Mouse (Mus musculus) kidney, adult 9 months (tissue): Measurements from ENCODE around the gene Akr1cl.
A peak's percentile ranks its signal among the peaks of the same experiment; 100 is the strongest.
"Not testable (repeated sequence)": the region's sequence is repeated elsewhere in the genome, so short reads cannot be mapped to it uniquely, and the experiment has no call there.

Source experiments
- DNase-seq: peaks from one replicate; pipeline ENCODE4 v3.0.0; 2022

Akr1cl gene

DNA sequence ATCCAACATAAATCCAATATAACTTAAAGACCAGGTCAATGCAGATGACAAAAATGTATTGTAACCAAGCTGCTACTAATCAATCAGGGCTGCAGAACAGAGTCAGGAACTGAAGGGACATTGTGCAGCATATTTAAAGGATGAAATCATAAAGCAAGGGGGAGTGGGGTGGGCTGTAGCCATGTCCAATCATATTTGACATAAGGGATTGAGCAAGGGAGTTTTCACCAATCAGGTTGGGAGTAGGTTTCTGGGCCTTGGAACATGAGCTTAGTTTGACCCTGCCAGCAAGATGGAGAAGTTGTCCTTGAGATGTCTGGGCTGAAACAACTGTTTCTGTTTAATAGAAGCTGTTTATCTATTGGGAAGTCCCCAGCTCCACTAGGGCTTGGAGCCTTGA is at the start of gene Akr1cl:
Gene Akr1cl (minus strand): TSS at position 119 of the 400 bp plus-strand sequence.
- DNase-seq, result no peak

DNA sequence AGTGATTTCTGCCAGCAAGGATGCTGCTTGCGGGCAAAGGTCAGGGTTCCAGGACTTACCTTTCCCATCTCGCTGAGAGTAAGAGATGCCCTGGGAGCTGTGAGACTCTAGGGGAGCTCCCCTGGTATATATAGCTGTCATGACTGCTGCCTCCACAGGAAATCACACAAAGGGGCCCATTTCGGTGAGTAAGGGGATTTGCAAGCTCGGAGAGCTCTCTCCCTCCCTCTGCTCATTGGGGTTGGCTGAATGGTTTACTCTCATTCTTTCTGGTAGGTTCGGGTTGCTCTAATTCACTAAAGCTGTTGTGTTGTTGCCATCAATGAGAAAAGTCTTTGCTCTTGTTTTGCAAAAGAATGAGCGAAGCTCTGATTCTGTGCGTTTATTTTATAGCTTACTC is 49.6 kb upstream of the Akr1cl start, which contains the start of gene Crygb:
Gene Crygb (minus strand): TSS at position 101 of the 400 bp plus-strand sequence.
- DNase-seq, result no peak

DNA sequence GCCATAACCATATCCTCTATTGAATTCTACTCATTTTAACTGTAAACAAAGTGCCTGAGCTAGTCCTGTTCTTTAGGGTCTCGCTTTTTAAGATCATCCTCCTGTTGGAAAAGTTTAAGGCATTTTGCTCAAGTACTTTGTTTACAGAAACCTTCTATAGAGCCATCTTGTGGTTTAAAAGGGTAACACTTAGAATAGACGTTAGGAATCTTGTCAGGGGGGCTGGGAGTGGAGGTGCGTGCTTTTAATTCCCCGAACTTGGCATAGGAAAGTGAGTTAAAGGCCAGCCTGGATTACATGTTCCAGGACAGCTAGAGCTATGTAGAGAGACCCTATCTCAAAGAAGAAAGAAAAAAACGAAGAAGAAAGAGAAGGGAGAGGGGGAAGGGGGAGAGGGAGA is 43.0 kb upstream of the Akr1cl start:
- peak; percentile 3 for DNase-seq

DNA sequence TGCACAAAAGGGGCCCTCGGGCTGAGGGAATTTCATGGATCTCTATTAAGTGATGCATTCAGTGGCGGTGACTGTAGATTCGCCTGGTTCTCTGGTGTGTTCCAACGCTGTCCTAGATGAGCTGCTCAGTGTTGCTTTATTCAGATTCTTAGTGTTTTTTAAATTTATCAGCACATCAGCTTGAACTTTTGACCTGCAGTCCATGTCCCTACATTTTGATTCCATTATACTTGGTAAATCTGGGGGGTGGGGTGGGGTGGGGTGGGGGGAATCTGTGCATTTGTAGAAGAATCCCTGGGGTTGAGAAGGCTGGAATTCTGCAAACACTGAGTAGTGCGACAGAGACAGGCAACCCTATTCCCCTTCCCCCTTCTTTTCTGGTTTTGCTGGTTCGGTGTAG is 41.0 kb upstream of the Akr1cl start, which contains the start of gene Crygc:
Gene Crygc (minus strand): TSS at position 101 of the 400 bp plus-strand sequence.
- DNase-seq, result no peak

DNA sequence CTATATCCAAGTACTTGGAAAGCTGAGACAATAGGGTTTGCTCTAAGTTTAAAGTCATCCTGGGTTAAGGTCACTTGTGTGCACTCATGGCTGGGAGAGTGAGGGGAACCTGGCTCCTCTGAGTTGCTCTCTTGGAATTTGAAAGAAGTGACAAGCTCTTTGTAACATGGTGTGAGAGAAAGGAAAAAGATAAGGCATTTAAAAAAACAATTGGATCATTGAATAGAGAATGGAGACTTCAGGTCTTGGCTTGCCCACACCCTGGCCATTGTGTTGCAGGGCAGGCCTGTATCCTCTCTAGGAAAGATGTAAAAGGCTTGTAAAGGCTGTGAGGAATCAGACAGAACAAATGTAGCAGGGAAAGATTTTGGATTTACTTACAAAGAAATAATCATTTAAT is 35.3 kb upstream of the Akr1cl start:
- no peak for DNase-seq

DNA sequence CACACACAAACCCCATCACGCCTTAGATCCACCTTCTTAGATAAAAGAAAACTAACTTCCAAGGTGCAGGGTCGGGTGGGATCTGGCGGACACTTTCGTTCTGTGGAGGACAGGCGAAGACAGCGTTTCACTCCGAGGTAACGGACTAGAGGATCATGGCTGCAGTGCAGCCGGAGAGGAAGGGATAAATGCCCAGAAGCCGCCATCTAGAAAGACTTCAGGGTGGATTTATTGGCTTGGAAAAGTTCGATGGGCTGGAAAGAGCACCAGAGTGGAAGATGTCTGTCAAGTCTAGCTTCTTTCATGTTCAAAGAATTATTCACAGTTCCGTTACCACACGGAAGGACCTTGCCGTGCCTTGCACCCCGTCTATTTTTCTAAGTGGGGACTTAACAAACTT is 31.6 kb upstream of the Akr1cl start:
- no peak for DNase-seq

DNA sequence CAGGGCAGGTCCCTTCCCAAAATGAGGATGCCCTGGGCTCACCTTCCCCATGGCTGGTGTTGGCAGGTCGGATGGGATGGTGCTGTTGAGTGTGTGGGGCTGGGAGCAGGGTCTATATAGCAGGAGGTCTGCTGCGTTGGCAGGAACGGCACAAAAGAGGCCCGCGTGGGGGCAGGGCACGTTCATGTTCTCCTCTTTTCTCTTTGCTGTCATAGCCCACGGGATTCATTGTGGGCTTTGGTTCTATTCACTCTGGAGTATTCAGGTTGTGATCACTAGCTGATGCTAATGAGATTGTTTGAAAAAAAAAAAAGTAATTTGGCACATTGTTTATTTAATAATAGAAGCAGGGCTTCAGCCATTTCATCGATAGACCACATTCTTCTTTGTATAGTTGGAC is 30.8 kb upstream of the Akr1cl start, which contains the start of gene Crygd:
Gene Crygd (minus strand): TSS at position 101 of the 400 bp plus-strand sequence.
- no peak for DNase-seq

DNA sequence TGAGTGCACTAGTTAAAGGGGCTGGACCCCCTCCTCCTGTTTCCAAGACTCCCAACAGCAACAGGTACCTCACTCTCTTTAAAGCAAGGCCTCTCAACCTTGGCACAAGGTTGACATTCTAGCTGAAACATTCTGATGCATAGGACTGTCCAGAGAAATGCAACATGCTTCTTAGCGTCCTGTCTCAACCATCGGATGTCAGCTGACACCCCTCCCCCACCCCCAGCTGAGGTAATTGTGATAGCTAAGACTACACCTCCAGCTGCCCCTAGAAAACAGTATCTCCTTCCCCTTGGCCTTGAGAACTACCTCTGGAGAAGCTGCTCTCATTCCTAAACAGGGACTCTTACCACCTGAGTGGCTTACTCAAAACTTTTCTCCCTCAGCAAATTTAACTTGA is 19.6 kb upstream of the Akr1cl start:
- DNase-seq, result no peak

DNA sequence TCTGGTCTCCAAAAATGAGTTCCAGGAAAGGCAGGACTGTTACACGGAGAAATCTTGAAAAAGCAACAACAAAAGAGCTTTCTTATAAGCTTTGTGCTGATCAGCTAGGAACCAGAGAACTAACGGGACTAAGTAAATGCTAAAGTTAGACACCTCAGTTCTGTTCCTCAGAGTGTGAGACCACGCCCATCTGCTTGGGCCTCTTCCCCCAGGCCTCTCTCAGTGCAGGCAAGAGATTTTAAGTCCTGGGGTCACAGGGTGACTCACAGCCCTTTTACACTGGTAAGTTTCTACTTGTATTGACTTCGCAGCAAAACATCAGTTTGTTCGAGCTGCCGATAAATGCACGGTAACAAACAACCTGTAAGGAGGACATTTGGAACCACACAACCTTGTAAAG is 19.1 kb upstream of the Akr1cl start:
- no peak for DNase-seq

DNA sequence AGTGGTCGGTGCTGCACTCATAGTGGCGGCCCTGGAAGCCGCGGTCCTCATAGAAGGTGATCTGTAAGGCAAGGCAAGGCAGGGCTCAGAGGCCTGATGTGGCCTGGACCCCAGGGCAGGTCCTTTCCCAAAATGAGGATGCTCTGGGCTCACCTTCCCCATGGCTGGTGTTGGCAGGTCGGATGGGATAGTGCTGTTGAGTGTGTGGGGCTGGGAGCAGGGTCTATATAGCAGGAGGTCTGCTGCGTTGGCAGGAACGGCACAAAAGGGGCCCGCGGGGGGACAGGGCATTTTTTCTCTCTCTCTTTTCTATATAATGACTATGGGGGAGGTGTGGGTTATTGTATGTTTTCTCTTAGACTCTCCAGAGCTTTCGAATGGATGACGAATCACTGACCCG is 18.4 kb upstream of the Akr1cl start, which contains the start of gene Cryge:
Gene Cryge (minus strand): TSS at position 198 of the 400 bp plus-strand sequence.
- DNase-seq, result not testable (repeated sequence)

DNA sequence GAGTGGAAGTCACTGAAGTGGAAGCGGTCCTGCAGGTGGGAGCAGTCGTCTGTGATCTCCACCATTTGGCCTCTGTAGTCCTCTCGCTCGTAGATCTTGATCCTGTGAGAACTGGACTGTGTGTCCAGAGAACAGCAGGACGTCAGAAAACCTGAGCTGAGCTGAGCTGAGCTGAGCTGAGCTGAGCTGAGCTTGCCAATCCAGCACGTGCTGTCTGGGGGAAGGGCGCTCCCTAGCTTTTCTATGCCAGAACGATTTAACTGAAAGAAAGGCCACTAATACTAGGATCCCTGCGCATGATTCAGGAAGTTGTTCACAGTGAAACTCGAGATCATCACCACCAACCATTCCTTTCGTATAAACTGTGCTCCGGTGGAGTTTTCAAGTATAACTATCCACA is 16.2 kb upstream of the Akr1cl start:
- peak; percentile 60 for DNase-seq

DNA sequence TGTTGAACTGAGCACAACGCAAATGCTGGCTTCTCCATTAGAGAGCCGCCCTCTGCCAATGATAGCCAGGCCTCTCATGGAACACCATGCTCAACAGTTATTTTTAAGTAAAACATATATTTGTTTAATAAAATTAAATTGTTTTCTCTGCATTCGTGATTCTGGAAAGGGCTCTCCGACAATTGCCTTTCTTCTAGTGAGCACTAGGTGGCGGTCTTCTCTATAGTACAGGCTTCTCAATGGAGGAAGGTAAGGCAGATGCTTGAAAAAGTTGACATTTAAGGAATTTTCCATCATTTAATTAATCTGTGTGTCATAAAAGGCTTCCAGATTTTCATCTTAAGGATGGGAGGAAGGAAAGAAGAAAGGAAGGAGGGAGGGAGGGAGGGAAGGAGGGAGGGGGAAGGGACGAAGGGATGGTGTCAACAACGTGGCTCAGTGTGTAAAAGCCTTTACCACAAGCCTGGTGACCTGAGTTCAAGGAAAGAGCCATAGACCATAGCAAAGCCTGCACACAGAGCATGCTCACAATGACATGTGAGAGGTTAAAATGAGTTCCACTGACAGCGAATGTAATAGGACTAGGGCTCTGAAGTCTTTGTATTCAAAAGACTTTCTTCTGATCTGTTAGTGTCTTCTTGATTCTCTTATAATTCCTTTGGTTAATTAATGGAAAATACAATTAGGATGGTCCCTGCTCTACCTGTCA is 14.0 kb upstream of the Akr1cl start:
- DNase-seq, result peak; percentile 41

DNA sequence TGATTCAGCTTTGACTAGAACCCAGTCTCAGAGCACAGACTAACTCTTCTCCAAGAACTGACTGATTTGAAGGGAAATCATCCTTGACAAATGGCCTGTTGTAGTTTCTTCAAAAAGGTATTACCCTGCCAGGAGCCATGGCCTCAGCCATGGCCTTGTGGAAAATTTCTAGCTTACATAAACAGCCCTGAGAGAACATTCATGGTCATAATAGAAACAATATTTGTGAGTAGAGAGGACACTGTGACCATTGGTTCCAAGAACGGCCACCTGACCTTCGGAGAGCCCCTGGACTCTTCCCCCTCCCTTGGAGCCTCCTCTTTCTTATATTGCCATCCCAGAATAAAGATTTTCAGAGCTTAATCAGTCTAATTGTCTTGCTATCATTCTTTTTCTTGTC is 10.9 kb upstream of the Akr1cl start:
- DNase-seq, result no peak

DNA sequence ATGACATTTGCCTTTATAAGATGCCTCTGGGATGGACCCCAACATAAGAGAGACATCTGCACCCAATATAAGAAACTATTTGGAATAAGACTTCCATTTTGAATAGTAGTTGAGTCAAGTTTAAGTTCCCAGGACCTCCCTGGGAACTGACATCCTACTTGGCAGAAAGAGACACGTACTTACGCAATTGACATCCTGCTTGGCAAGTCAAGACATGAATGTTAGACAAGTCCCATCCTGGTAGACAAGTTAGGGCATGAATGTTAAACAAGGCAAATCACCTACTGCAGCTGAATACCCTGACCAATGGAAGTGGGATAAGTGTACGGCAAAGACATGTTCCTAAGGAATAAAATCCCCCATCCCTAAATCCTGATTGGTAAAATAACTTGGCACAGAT is 9.3 kb upstream of the Akr1cl start:
- no peak for DNase-seq

DNA sequence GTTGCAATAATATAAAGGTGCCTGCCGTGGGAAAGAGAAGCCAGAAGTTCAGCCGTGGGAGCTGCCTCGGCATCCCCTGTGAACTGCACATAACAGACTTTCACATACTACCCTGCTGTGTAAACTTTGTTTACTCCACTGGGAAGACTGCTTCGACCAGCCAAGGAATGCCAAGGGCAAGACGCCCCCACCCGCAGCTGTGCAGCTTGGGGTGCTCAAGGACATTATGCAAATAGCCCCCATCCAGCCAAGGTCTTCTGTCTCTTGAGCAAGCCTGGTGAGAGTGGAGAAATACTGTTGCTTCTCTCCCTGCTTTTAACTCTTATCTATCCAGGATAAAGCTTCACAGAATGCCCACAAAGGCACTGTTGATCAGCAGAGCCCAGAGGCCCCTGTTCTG is 8.2 kb upstream of the Akr1cl start:
- DNase-seq, result no peak

DNA sequence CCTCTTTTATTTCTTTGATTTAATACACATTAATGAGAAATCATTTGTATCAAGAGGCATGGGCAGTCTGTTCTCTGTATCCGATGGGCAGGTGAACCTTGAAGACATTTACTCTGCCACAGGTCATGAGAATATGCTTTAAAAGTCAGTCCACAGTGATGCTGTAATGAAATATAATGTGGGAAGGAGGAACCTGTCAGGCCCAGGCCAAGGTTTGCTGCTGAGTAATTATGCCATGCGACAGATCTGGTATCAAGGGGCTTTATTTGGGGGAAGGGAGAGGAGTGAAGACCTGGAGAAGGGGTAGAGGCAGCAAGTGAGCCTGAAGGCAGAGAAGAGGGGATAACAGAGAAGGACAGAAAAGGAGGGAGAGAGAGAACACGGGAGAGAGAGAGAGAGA is 7.1 kb upstream of the Akr1cl start:
- DNase-seq, result no peak

DNA sequence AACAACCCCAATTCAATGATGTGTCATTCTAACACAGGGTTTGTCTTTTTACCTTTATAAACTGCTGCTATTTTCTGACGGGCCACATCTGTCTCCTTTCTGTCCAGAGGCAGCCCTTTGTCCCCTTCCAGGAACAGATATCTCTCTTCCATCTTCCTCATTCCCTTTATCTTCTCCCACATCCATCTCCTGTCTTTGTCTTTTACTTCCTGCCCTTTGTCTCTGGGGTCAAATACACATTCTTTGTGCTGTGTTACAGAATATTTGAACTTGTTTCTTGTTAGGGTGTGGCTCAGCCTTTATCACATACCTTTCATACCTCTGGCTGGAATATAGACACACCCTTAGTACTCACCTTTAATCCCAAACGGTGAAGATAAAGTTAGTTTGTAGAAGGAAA is 5.0 kb upstream of the Akr1cl start:
- no peak for DNase-seq

DNA sequence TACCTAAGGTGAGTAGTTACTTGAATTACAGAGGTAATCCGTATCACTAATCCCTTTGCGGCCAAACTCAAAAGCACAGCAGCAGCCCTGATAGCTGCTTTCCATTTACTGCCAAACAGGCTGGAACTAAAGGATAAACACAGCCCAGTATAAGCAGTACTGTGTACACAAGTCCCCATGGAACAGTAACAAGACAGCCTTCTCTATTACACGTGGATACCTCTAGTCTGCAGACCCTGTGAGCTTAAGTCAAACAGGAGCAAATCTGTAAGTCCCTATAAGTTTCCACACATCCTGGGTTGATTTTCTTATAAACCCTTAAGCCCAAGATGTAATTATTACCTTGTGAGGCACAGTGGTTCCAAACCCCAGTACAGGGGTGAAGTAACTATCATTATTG is 3.0 kb upstream of the Akr1cl start:
- DNase-seq, result no peak

DNA sequence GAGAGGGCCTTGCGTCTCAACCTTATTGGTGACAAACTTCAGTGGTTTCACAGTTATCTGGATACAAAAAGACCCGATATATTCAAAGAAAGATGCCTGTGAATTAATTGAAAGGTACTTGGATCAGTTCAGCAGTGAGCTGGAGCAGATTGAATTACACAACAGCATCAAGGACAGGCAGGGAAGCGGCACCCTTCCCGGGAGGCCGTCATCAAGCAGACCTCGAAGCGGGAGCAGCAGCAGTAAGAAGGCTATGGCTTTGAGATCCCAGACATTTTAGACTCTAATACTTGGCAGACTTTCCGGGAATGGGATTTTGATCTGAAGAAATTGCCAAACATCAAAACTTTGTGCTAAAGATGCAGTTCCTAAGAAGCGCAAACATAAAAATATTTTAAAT is 4.4 kb downstream of the Akr1cl start:
- DNase-seq, result no peak

DNA sequence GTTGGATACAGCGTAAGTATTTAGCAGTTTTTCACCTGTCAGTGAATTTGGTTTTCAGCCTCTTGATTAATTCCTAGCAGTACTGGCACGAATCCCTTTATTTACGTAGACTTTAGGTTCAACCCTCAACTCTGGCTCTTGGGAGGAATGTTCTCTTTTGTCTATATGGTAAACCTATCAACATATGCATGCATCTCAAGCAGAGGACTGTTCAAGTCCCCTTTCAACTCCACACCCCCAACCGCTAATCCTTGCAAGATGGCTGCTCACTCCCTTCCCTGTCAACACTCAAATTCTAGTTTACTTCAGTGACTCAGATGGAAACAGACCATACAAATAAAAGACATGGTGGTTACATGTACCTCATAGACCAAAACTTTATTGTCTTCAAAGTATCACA is 19.8 kb downstream of the Akr1cl start:
- no peak for DNase-seq

DNA sequence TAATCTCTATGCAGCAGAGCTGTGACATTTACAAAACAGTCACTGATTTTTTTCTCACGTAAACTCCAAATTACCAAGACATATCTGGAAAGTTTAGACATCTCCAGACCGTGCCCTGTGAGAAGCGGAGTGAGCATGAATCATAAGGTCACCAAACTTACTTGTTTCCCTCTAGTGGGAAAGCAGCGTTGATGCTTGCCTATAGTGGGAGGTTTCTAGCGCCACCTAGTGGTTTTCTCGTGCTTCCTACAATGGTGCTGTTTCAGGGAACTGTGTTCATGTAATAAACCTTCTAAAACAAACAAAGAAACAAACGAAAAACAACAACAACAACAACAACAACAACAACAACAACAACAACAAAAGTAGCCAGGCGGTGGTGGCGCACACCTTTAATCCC is 22.4 kb downstream of the Akr1cl start:
- peak; percentile 71 for DNase-seq

DNA sequence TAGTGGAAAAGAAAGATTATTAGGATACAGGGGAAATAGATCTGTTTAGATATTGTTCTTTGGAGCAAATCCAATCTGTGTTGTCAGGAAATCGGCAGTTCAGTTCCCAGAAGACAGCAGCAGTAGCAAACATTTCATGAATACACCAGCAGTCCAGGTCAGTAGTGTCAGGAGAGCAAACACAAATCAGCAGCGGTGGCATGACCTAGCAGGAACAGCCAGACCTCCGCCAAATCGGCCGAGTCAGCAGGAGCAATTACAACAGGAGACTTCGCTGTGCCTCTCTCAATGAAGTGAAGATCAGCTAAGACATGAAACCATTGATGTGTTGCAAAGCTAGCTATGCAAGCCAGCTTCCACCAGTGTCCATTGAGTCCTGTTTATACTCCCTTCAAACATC is 27.0 kb downstream of the Akr1cl start:
- DNase-seq, result no peak

DNA sequence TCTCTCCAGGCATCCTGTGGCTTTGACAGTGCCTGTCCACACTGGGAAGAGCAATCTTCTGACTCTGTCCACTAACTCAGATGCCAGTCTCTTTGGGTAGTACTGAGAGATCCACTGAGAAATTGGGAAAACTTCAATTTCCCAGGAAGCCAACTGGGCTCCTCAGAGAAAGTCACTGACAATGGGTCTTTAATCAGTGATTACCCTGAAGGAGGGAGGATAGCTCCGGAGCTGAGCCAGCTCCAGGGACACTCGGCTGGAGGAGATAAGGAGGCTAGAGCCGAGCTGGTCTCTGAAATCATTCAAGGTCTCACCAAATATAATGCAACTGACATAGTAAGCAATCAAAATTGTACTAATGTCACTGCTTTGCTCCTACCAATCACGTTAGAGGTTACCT is 28.0 kb downstream of the Akr1cl start:
- DNase-seq, result no peak

DNA sequence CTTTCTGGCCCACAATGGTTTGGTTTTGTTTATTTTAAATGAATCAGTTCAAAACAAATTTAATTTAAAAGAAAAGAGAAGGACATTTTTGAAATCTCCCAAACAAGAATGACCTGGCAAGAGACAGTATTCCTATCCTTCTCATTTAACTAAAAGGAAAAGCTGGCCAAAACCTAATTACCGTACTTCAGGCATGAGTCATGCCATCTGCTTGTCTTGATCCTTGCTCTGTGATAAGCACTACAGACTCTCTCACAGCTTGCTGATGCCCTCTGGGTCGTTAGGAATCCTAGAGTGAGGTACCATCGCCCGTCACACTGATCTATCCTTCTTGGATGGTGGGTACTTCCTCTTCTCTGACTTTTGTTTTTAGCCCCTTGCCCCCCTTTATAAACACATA is 39.4 kb downstream of the Akr1cl start:
- no peak for DNase-seq

DNA sequence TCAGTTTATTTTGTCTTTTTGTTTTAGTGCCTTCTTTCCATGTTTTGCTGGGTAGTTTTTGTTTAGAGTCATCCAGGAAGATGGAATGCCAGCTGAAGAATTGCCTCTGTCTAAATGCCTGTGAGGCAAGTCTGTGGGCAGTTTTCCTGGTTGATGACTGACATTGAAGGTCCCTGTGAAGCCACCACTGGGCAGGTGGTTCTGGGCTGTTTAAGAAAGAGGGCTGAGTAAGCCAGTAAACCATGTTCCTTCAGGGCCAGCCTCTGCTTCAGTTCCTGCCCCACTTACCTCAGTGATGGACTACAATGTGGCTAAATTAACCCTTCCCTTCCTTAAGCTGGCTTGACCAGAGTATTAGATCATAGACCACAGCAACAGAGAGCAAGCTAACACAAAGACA is 44.4 kb downstream of the Akr1cl start:
- DNase-seq, result no peak
